Mouse (Mus musculus) frontal cortex, postnatal 14 days (tissue): ENCODE data around the gene Gm3755.
"Not testable (repeated sequence)": the region's sequence is repeated elsewhere in the genome, so short reads cannot be mapped to it uniquely, and the experiment has no call there.

Source experiments
- DNase-seq, 2 experiments: peaks; one replicate each; pipeline ENCODE4 v3.0.0; 2022; ENCODE audit warnings: low spot score in 2 of 2

Gene Gm3755

GRCm38 (mm10) chr14:7450817-7451216 is at the start of gene Gm3755:
Gm3755 (minus strand) TSS chr14:7450917.
- not testable (repeated sequence) for DNase-seq

DNA sequence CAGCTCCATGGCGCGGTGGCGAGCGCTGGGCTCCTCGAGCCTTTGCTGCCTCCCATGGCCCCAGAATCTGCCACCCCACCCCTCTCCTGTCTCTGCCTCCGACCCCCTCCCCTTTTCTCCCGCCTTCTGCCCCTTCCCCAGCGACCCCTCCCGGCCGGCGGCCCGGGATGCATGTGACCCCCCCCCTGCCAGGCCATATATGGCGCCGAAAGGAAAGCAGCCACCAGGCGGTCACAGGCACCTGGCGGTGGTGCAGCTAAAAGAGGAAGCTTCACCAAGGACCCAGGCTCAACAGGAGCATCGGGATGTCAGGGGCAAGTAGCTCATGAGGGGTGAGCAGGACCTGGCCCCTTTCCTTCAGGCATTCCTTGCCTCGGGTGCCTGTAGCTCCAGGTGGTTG is 38.0 kb upstream of the Gm3755 start:
- DNase-seq = not testable (repeated sequence)

GRCm38 (mm10) chr14:7483662-7484061 is 32.9 kb upstream of the Gm3755 start, which contains the start of gene Gm3752:
Gm3752 (minus strand) TSS chr14:7483762.
- DNase-seq = not testable (repeated sequence)

DNA sequence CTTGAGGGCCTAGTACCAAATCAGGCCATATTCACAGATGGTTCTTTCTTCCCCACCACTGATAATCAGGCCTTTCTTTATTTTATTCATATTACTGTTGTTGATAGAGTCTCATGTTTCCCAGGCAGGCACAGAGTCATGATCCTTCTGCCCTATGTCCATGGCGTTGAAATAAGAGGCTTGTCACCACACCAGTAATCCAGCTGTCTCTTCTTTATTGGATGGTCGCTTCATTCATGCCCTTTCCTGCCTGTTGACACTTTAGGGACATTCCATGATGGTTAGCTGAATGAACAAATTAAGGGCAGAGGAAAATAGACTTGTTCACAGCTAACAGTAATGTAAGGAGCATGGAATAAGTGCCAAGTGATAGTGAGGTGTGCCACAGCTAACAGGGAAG is 28.2 kb downstream of the Gm3755 start:
- DNase-seq = not testable (repeated sequence)
